Mouse (Mus musculus) effector memory CD4-positive, alpha-beta T cell, adult 5 months (primary cell): ENCODE results near the gene Sgk1. TPM values are rescaled to one million over a fixed set of nuclear protein-coding genes. Genes with fewer than 3 reads are reported as not detected.

Experiments
- polyA plus RNA-seq: library from polyadenylated mRNA; unstranded; fragments of 100-300 nt; shearing (Covaris generic); gene quantifications from one replicate; pipeline ENCODE4 v1.2.1, GENCODE M21; 2017

Sgk1 gene
- 58.8 TPM for polyA plus RNA-seq

DNA sequence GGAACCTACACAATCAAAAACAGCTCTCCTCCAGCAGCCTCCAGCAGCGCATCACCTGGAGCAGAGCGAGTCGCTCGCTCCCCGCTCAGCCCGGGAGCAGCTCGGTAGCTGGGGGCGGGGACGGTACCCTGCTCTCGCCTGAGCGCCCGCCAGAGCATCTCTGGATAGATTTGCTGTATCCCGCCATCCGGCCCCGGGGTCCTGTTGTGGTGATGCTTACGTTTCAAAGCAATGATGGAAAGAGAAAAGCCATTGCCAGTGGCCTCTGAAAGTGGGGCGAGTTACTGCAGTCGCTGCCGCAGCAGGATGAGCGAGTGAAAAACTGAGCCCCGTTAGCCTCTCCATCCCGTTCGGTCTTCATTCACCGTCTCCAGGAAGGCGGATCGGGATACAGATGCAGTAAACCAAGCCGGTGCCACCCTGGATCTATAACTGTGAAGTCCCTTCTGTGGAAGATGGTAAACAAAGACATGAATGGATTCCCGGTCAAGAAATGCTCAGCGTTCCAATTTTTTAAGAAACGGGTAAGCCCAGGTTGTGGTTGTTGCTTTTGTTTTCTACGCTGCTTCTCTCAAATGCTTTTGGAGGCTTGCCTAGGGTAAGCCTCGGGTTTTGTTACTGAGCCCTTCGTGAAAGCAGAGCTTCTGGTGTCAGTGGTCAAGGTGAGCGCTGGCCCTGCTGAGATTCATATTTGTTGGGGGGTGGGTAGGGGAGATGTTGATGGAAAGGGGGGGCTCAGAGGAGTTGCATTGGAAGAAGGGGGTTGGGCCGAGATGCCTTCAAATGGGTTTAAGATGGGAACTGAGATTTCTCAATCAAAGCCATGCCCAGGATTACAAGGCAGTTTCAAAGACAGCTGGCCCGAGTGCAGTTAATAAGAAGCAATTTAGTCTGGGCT lies at the start of gene Sgk1:
TSS of gene Sgk1 (plus strand) at position 1 of the 898 bp plus-strand sequence.

Other genes with a start within 250 kb of the Sgk1 start
- gene 4930444G20Rik, start 185.9 kb downstream of the Sgk1 start, polyA plus RNA-seq = not detected